Mouse (Mus musculus) stomach, postnatal 0 days (tissue): ENCODE results near the gene Reep3.

Experiments
- CTCF ChIP-seq: IDR thresholded peaks from 2 replicates; pipeline ENCODE4 v1.5.1; 2016; ENCODE audit warnings: antibody characterized with exemption, low read depth, mild to moderate bottlenecking, moderate library complexity
- EP300 ChIP-seq: optimal IDR thresholded peaks from 2 replicates; pipeline ENCODE3; 2016; ENCODE audit warnings: antibody characterized with exemption

DNA sequence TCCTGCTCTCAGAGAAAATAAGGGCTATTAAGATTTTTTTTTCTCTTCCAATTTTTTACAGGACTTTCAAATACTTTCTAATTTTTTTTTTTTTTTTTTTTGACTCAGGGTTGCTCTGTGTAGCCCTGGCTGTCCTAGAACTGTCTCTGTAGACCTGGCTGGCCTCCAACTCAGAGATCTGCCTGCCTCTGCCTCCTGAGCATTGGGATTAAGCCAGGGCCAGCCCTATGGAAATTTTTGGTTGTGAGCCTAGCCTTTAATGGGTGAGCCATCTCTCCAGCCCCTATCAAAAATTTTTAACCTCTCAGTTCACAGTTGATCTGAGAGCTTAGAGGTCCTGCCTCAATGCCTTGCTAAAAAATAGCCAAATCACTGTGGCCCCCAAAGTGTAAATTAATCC is 39.5 kb downstream of the Reep3 start:
- TF ChIP-seq CTCF = no peak
- no peak for TF ChIP-seq EP300
